ENCODE assay signal across 26 mouse cellular contexts in genomic region chr6:91580607-91581006, GRCm38 (mm10).
DNase-seq lines count a peak whose midpoint lies in the region; ATAC-seq and TF ChIP-seq lines count a peak whose summit lies in the region.
"Had no signal": no experiment of that assay in that cellular context is flagged by ENCODE, and none has a peak within 500 bp of the region (broad histone marks: within the 10 kb centered on the region; RNA-seq: fewer than 3 reads in every experiment).

No protein-coding gene starts in this region.

- no peak overlapping the region for H3K27ac ChIP-seq in embryonic facial prominence, embryonic 14.5 days (replicated peaks; ENCODE audit: low read depth, low read length)
- no peak overlapping the region for H3K27ac ChIP-seq in embryonic facial prominence, embryonic 10.5 days (replicated peaks)
- peak overlapping the region; percentile 91; the same call in 1 of the 2 replicates for H3K27ac ChIP-seq in brown adipose tissue, adult 24 weeks (replicated peaks; ENCODE audit: low read depth, low read length)
- H3K27ac ChIP-seq: heart, embryonic 13.5 days; hindbrain, embryonic 14.5 days; limb, embryonic 12.5 days had no signal

- ATAC-seq in embryonic facial prominence, embryonic 14.5 days (ENCODE audit: low read depth) = peak; percentile 37; the same call in 1 of the 2 replicates
- ATAC-seq: activated CD4-positive, CD25-positive, alpha-beta regulatory T cell, adult 4 months; forebrain, embryonic 14.5 days; intestine, postnatal 0 days; midbrain, embryonic 16.5 days had no signal

- no peak overlapping the region for H3K9ac ChIP-seq in embryonic facial prominence, embryonic 14.5 days (ENCODE audit: low read depth, low read length)
- H3K9ac ChIP-seq: heart, embryonic 13.5 days; hindbrain, embryonic 14.5 days; limb, embryonic 12.5 days had no signal

- no peak for TF ChIP-seq CTCF in lung, adult 2 months (IDR thresholded peaks at IDR 0.05; ENCODE audit: insufficient read depth, low read length)

- H3K36me3 ChIP-seq in embryonic facial prominence, embryonic 14.5 days (ENCODE audit: control insufficient read depth, insufficient read depth, low read length) = no peaks in the 10 kb centered on the region
- H3K36me3 ChIP-seq in embryonic facial prominence, embryonic 10.5 days (replicated peaks) = no peaks in the 10 kb centered on the region
- H3K36me3 ChIP-seq: heart, embryonic 13.5 days; limb, embryonic 12.5 days had no signal

- no peaks in the 10 kb centered on the region for H3K4me1 ChIP-seq in embryonic facial prominence, embryonic 14.5 days (ENCODE audit: control insufficient read depth, insufficient read depth, low read length)
- H3K4me1 ChIP-seq in embryonic facial prominence, embryonic 10.5 days = peaks cover 2% of the 10 kb centered on the region
- H3K4me1 ChIP-seq in lung, adult 2 months (ENCODE audit: control insufficient read depth, insufficient read depth, low read length) = peaks cover 9% of the 10 kb centered on the region
- peaks cover 24% of the 10 kb centered on the region for H3K4me1 ChIP-seq in brown adipose tissue, adult 24 weeks (ENCODE audit: control insufficient read depth, insufficient read depth, insufficient read length, low read length)
- H3K4me1 ChIP-seq: limb, embryonic 12.5 days had no signal

- TF ChIP-seq POLR2A in lung, adult 2 months (IDR thresholded peaks at IDR 0.05; ENCODE audit: borderline replicate concordance, extremely low read depth, low read depth, low read length) = no peak

- no peaks in the 10 kb centered on the region for H3K27me3 ChIP-seq in embryonic facial prominence, embryonic 14.5 days (replicated peaks; ENCODE audit: control insufficient read depth, insufficient read depth, low read length)
- H3K27me3 ChIP-seq in embryonic facial prominence, embryonic 10.5 days (replicated peaks; ENCODE audit: low read depth, poor library complexity, severe bottlenecking) = no peaks in the 10 kb centered on the region

- H3K9me3 ChIP-seq in embryonic facial prominence, embryonic 14.5 days (ENCODE audit: control insufficient read depth, low read length) = no peaks in the 10 kb centered on the region
- H3K9me3 ChIP-seq in embryonic facial prominence, embryonic 10.5 days = no peaks in the 10 kb centered on the region
- H3K9me3 ChIP-seq: heart, embryonic 13.5 days; limb, embryonic 12.5 days had no signal

- peak; percentile 29 for DNase-seq in embryonic facial prominence, embryonic 14.5 days (ENCODE audit: low spot score)
- no peak for DNase-seq in embryonic facial prominence, embryonic 10.5 days (ENCODE audit: low spot score)
- peak; percentile 39 for DNase-seq in lung, postnatal 36 days
- DNase-seq in lung, adult 2 months = no peak
- no peak for DNase-seq in left cerebral cortex, adult 8-10 months (ENCODE audit: low spot score in 2 of 2)
- no peak for DNase-seq in ovary, adult 18-20 months (ENCODE audit: low spot score)
- DNase-seq: adrenal gland, adult 8-10 months; cerebellum, adult 18-20 months; cerebellum, postnatal 10 days; gastrocnemius, postnatal 36 days; heart, postnatal 10 days; kidney, postnatal 14 days; lung, postnatal 14 days; right cerebral cortex, adult 18-20 months; spleen, adult 18-20 months; thymus, postnatal 4 days had no signal

- no peak overlapping the region for H3K4me3 ChIP-seq in embryonic facial prominence, embryonic 14.5 days (ENCODE audit: low read depth, low read length)
- no peak overlapping the region for H3K4me3 ChIP-seq in embryonic facial prominence, embryonic 10.5 days
- no peak overlapping the region for H3K4me3 ChIP-seq in lung, adult 2 months (replicated peaks; ENCODE audit: extremely low read depth, low read depth, low read length)
- H3K4me3 ChIP-seq in brown adipose tissue, adult 24 weeks (ENCODE audit: insufficient read depth, low read depth, low read length) = no peak overlapping the region
- H3K4me3 ChIP-seq: heart, embryonic 13.5 days; limb, embryonic 12.5 days had no signal

- 83% methylated on average over 6 of the region's 6 CpGs for WGBS in embryonic facial prominence, embryonic 14.5 days
- 90% methylated on average over 6 of the region's 6 CpGs for whole genome bisulfite sequencing in embryonic facial prominence, embryonic 10.5 days
- 81% methylated on average over 6 of the region's 6 CpGs for whole genome bisulfite sequencing in lung, adult 2 months

- H3K4me2 ChIP-seq in embryonic facial prominence, embryonic 14.5 days (ENCODE audit: low read depth, low read length) = no peak overlapping the region
- H3K4me2 ChIP-seq: heart, embryonic 13.5 days; hindbrain, embryonic 14.5 days; limb, embryonic 12.5 days; liver, embryonic 11.5 days; midbrain, embryonic 11.5 days had no signal

Comparison
In these comparisons a context has a peak if more than half of its experiments do, and no peak if none do; other contexts are left out.
1. DNase-seq: peak in embryonic facial prominence, embryonic 14.5 days (single experiment) and lung, postnatal 36 days (single experiment); none in embryonic facial prominence, embryonic 10.5 days (single experiment), lung, adult 2 months (single experiment), left cerebral cortex, adult 8-10 months (0 of 2) and ovary, adult 18-20 months (single experiment).